Mouse (Mus musculus): ENCODE data around the gene Ddx42. TPM values are rescaled to one million over a fixed set of nuclear protein-coding genes. Genes with fewer than 3 reads are reported as not detected.
A peak's percentile ranks its signal among the peaks of the same experiment; 100 is the strongest.

The Ddx42 gene
- polyA plus RNA-seq, 1 experiment = 45.4 TPM

- Histone ChIP-seq H3K27ac (ENCODE audit: insufficient read depth, low read length) (peak overlapping the region; percentile 81), H3K4me3 (replicated peaks; ENCODE audit: insufficient read depth, low read depth, low read length) (peak overlapping the region; percentile 72), H3K27me3 (ENCODE audit: control insufficient read depth, insufficient read depth, low read length) (no peaks in the 10 kb centered on the region), H3K4me1 (ENCODE audit: control insufficient read depth, insufficient read depth, low read length) (peaks cover 19% of the 10 kb centered on the region; the same call in 1 of the 2 replicates)
- WGBS = 3% methylated on average over 5 of the region's 5 CpGs
- peak; percentile 64 to 77 for DNase-seq
- peak; percentile 41; the same call in 1 of the 2 replicates for TF ChIP-seq CTCF (IDR thresholded peaks at IDR 0.05; ENCODE audit: borderline replicate concordance, insufficient read depth, low read depth, low read length)
- TF ChIP-seq POLR2A (IDR thresholded peaks at IDR 0.05; ENCODE audit: borderline replicate concordance, insufficient read depth, low read length) = no peak; the same call in 1 of the 2 replicates
These were observed 54.5 kb downstream of the Ddx42 start for GRCm38 (mm10) chr11:106271131-106271793.

- peak in 1 of 2 experiments; percentile 64 for DNase-seq
- WGBS = under 1% methylated on average over 41 of the region's 41 CpGs
- Histone ChIP-seq H3K4me1 (ENCODE audit: control insufficient read depth, insufficient read depth, low read length) (peaks cover 14% of the 10 kb centered on the region; the same call in 1 of the 2 replicates), H3K4me3 (replicated peaks; ENCODE audit: insufficient read depth, low read depth, low read length) (peak overlapping the region; percentile 72), H3K27me3 (ENCODE audit: control insufficient read depth, insufficient read depth, low read length) (no peaks in the 10 kb centered on the region), H3K27ac (ENCODE audit: insufficient read depth, low read length) (peak overlapping the region; percentile 81)
- TF ChIP-seq CTCF (IDR thresholded peaks at IDR 0.05; ENCODE audit: borderline replicate concordance, insufficient read depth, low read depth, low read length) (no peak), POLR2A (IDR thresholded peaks at IDR 0.05; ENCODE audit: borderline replicate concordance, insufficient read depth, low read length) (no peak)
These were observed 55.3 kb downstream of the Ddx42 start for GRCm38 (mm10) chr11:106271794-106272643.

DNA sequence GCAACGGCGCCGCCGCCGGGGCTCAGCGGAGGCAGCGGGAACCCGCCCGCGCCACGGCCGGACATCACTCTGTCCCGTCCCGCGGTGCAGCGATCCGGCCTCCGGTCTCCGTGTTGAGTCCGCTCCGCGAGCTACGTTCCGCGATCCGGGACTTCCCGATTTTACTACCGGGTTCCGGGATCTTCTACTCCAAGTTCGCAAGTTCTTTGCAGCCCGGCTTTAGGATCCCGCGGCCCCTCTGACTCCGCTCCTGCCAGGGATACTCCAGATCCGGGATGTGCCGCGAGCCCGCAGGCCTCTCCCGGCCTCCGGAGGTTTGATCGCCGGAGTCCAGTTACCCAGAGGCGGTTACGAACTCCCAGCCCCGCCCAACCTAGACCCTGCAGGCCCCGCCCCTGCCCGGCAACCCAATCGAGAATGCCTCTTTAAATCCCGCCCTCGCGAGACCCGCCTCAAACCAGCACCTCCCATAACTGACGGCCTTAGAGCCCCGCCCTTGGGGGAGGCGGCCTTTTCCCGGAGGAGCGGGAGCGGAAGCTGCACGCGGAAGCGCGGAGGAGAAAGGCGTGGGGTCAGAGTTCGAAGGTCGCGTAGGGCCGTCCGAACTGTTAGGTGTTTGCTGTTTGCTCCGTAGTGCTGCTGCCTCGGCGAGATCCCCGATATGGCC is 56.1 kb downstream of the Ddx42 start, which contains the start of gene Smarcd2:
Gene Smarcd2 (minus strand): TSS at position 329 of the 667 bp plus-strand sequence.
- WGBS = under 1% methylated on average over 72 of the region's 72 CpGs
- H3K27ac ChIP-seq (ENCODE audit: insufficient read depth, low read length) = peak within 1 kb of the TSS; percentile 81
- peak within 1 kb of the TSS; percentile 72 for H3K4me3 ChIP-seq (replicated peaks; ENCODE audit: insufficient read depth, low read depth, low read length)
- DNase-seq = peak; percentile 99 to 100
- H3K27me3 ChIP-seq (ENCODE audit: control insufficient read depth, insufficient read depth, low read length) = no peaks in the 10 kb centered on the region
- H3K4me1 ChIP-seq (ENCODE audit: control insufficient read depth, insufficient read depth, low read length) = peaks cover 14% of the 10 kb centered on the region; the same call in 1 of the 2 replicates
- TF ChIP-seq POLR2A (IDR thresholded peaks at IDR 0.05; ENCODE audit: borderline replicate concordance, insufficient read depth, low read length) (peak; percentile 53; the same call in 1 of the 2 replicates), CTCF (IDR thresholded peaks at IDR 0.05; ENCODE audit: borderline replicate concordance, insufficient read depth, low read depth, low read length) (no peak)

- WGBS = 6% methylated on average over 16 of the region's 16 CpGs
- no peak for TF ChIP-seq CTCF (IDR thresholded peaks at IDR 0.05; ENCODE audit: borderline replicate concordance, insufficient read depth, low read depth, low read length)
- TF ChIP-seq POLR2A (IDR thresholded peaks at IDR 0.05; ENCODE audit: borderline replicate concordance, insufficient read depth, low read length) = no peak
These were observed 56.6 kb downstream of the Ddx42 start for GRCm38 (mm10) chr11:106273311-106273684.

GRCm38 (mm10) chr11:106273811-106274210 is 57.1 kb downstream of the Ddx42 start:
- TF ChIP-seq POLR2A (IDR thresholded peaks at IDR 0.05; ENCODE audit: borderline replicate concordance, insufficient read depth, low read length) = no peak
- TF ChIP-seq CTCF (IDR thresholded peaks at IDR 0.05; ENCODE audit: borderline replicate concordance, insufficient read depth, low read depth, low read length) = no peak
- H3K4me3 ChIP-seq (replicated peaks; ENCODE audit: insufficient read depth, low read depth, low read length) = no peak overlapping the region
- WGBS = 94% methylated on average over 6 of the region's 6 CpGs
- no peak overlapping the region for H3K27ac ChIP-seq (ENCODE audit: insufficient read depth, low read length)
- H3K4me1 ChIP-seq (ENCODE audit: control insufficient read depth, insufficient read depth, low read length) = peaks cover 14% of the 10 kb centered on the region; the same call in 1 of the 2 replicates
- DNase-seq = no peak
- H3K27me3 ChIP-seq (ENCODE audit: control insufficient read depth, insufficient read depth, low read length) = no peaks in the 10 kb centered on the region

More at GRCm38 (mm10) chr11:106273311-106273684, 56.6 kb downstream of the Ddx42 start:
- Histone ChIP-seq H3K27me3 (ENCODE audit: control insufficient read depth, insufficient read depth, low read length) (no peaks in the 10 kb centered on the region), H3K27ac (ENCODE audit: insufficient read depth, low read length) (peak overlapping the region; percentile 18), H3K4me3 (replicated peaks; ENCODE audit: insufficient read depth, low read depth, low read length) (peak overlapping the region; percentile 70), H3K4me1 (ENCODE audit: control insufficient read depth, insufficient read depth, low read length) (peaks cover 14% of the 10 kb centered on the region; the same call in 1 of the 2 replicates)
- DNase-seq = no peak

DNA sequence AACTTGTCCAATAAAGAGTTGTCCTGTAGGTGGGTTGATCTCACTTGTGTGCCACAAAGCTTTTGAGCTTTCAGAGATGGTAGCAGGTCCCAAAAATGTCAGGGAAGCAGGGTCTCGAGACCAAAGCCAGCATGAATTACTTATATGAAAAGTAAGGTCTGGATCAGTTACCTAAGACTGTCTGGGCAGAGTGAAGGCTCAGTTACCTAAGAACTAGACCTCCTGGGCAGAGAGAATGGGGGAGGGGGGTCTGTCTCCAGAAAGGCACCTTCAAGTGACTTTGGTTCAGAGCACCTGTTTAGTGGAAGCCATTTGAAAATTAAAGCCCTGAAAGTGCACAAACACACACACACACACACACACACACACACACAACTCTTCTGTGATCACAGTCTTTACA is 57.6 kb downstream of the Ddx42 start:
- DNase-seq = no peak
- Histone ChIP-seq H3K4me1 (ENCODE audit: control insufficient read depth, insufficient read depth, low read length) (peaks cover 9% of the 10 kb centered on the region; the same call in 1 of the 2 replicates), H3K4me3 (replicated peaks; ENCODE audit: insufficient read depth, low read depth, low read length) (no peak overlapping the region), H3K27me3 (ENCODE audit: control insufficient read depth, insufficient read depth, low read length) (no peaks in the 10 kb centered on the region), H3K27ac (ENCODE audit: insufficient read depth, low read length) (no peak overlapping the region)
- WGBS = 93% methylated on average over 1 of the region's 1 CpGs
- TF ChIP-seq CTCF (IDR thresholded peaks at IDR 0.05; ENCODE audit: borderline replicate concordance, insufficient read depth, low read depth, low read length) (no peak), POLR2A (IDR thresholded peaks at IDR 0.05; ENCODE audit: borderline replicate concordance, insufficient read depth, low read length) (no peak)

DNA sequence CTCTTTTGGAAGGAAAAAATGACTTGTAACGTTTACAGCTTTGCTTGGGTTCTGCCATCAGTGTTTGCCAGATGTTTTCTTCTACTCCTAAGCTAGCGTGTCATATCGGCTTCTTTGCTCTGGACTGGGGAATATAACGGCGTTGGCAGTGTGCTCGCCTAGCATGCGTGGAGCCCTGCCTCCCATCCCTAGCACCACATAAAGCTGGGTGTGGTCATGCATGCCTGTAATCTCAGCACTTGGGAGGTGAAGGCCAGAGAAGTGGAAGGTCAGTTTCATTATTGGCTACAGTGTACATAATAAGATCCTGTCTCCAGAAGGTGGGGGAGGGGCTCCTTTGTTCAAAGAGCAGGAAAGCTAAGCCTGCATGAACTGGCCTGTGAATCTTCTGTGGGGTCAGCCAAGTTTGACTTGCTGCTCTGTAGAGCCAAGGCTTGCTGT is 58.3 kb downstream of the Ddx42 start:
- Histone ChIP-seq H3K4me1 (ENCODE audit: control insufficient read depth, insufficient read depth, low read length) (peaks cover 8% of the 10 kb centered on the region; the same call in 1 of the 2 replicates), H3K4me3 (replicated peaks; ENCODE audit: insufficient read depth, low read depth, low read length) (no peak overlapping the region), H3K27me3 (ENCODE audit: control insufficient read depth, insufficient read depth, low read length) (no peaks in the 10 kb centered on the region), H3K27ac (ENCODE audit: insufficient read depth, low read length) (no peak overlapping the region)
- TF ChIP-seq CTCF (IDR thresholded peaks at IDR 0.05; ENCODE audit: borderline replicate concordance, insufficient read depth, low read depth, low read length) (no peak), POLR2A (IDR thresholded peaks at IDR 0.05; ENCODE audit: borderline replicate concordance, insufficient read depth, low read length) (no peak)
- no peak for DNase-seq
- WGBS = 85% methylated on average over 7 of the region's 7 CpGs

Data from cerebellum, adult 2 months (tissue).